Mouse (Mus musculus): ENCODE measurements at regions not wholly inside any gene's neighbourhood (a gene's known extent, or its start where the extent isn't known, plus 50 kb on each side); places are given as distances from the start of the nearest gene placed in this dataset.

- TF ChIP-seq POLR2A (IDR thresholded peaks at IDR 0.05; ENCODE audit: low read depth, low read length) (no peak), CTCF (IDR thresholded peaks at IDR 0.05; ENCODE audit: borderline replicate concordance, insufficient read depth, low read length) (no peak)
Measured at GRCm38 (mm10) chr8:90076381-90076780, 271.8 kb downstream of the Tox3 start.
